Mouse (Mus musculus) olfactory bulb, adult 2 months (tissue): Measurements from ENCODE around the gene Plbd1.

Experiments
- CTCF ChIP-seq: fragments of 200-500 bp; IDR thresholded peaks from 2 replicates; pipeline ENCODE4 v1.5.1; 2012; ENCODE audit warnings: low read depth, mild to moderate bottlenecking, low read length, moderate library complexity; ENCODE audit not compliant: insufficient read depth
- POLR2A ChIP-seq: fragments of 200-500 bp; IDR thresholded peaks from 2 replicates; pipeline ENCODE4 v1.6.1; 2012; ENCODE audit warnings: mild to moderate bottlenecking, low read depth, low read length, moderate library complexity; ENCODE audit not compliant: insufficient read depth

DNA sequence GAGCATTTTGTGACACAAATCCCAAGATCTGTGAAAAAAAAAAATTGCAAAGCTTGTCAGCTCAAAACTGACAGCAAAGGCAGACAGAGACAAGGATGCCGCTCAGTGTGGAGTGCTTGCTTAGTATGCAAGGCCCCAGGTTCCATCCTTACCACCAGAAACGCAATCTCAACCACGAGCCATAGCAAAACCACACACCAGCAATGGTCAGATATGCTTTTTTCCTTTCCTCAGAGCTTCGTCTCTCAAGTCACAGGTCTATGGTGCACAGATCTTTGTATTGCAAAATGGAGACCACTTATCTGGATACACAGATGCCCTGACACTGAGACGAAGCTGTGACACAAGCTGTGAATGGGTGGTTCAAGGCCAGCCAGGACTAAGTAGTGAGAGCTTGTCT lies 28.8 kb upstream of the Plbd1 start:
- TF ChIP-seq CTCF (no peak), POLR2A (no peak)
